Mouse (Mus musculus): ENCODE data around the gene Sarm1.
"Not testable (repeated sequence)": the region's sequence is repeated elsewhere in the genome, so short reads cannot be mapped to it uniquely, and the experiment has no call there.

The Sarm1 gene

GRCm38 (mm10) chr11:78497544-78498522, at the start of gene Sarm1:
Gene Sarm1, minus strand, starts transcription at chr11:78497754.
- peak; percentile 97 for DNase-seq (ENCODE audit: extremely low spot score)

- DNase-seq (ENCODE audit: extremely low spot score) = no peak
Observed at GRCm38 (mm10) chr11:78545181-78545580, 47.6 kb upstream of the Sarm1 start.

GRCm38 (mm10) chr11:78544449-78545111, 47.0 kb upstream of the Sarm1 start:
- DNase-seq (ENCODE audit: extremely low spot score) = no peak

GRCm38 (mm10) chr11:78540358-78540757, 42.8 kb upstream of the Sarm1 start:
- no peak for DNase-seq (ENCODE audit: extremely low spot score)

- no peak for DNase-seq (ENCODE audit: extremely low spot score)
Observed at GRCm38 (mm10) chr11:78536690-78537084, 39.1 kb upstream of the Sarm1 start.

GRCm38 (mm10) chr11:78536080-78536689, 38.6 kb upstream of the Sarm1 start, which contains the start of the genes Tnfaip1 and Ift20:
Gene Tnfaip1, minus strand, starts transcription at chr11:78536332.
Gene Ift20, plus strand, starts transcription at chr11:78536361.
- DNase-seq (ENCODE audit: extremely low spot score) = peak; percentile 96

GRCm38 (mm10) chr11:78535376-78536079, 38.0 kb upstream of the Sarm1 start:
- peak; percentile 48 for DNase-seq (ENCODE audit: extremely low spot score)

GRCm38 (mm10) chr11:78534516-78534915, 37.0 kb upstream of the Sarm1 start:
- no peak for DNase-seq (ENCODE audit: extremely low spot score)

GRCm38 (mm10) chr11:78531515-78531914, 34.0 kb upstream of the Sarm1 start:
- not testable (repeated sequence) for DNase-seq (ENCODE audit: extremely low spot score)

GRCm38 (mm10) chr11:78531046-78531445, 33.5 kb upstream of the Sarm1 start:
- no peak for DNase-seq (ENCODE audit: extremely low spot score)

GRCm38 (mm10) chr11:78530001-78530400, 32.4 kb upstream of the Sarm1 start:
- DNase-seq (ENCODE audit: extremely low spot score) = no peak

GRCm38 (mm10) chr11:78528714-78529113, 31.2 kb upstream of the Sarm1 start:
- no peak for DNase-seq (ENCODE audit: extremely low spot score)

GRCm38 (mm10) chr11:78524838-78525237, 27.3 kb upstream of the Sarm1 start:
- DNase-seq (ENCODE audit: extremely low spot score) = no peak

GRCm38 (mm10) chr11:78523241-78523955, 25.8 kb upstream of the Sarm1 start:
- no peak for DNase-seq (ENCODE audit: extremely low spot score)

- no peak for DNase-seq (ENCODE audit: extremely low spot score)
Observed at GRCm38 (mm10) chr11:78522481-78522997, 25.0 kb upstream of the Sarm1 start.

GRCm38 (mm10) chr11:78521880-78522279, 24.3 kb upstream of the Sarm1 start:
- DNase-seq (ENCODE audit: extremely low spot score) = no peak

- no peak for DNase-seq (ENCODE audit: extremely low spot score)
Observed at GRCm38 (mm10) chr11:78518931-78519330, 21.4 kb upstream of the Sarm1 start.

GRCm38 (mm10) chr11:78515549-78516325, 18.2 kb upstream of the Sarm1 start:
- DNase-seq (ENCODE audit: extremely low spot score) = no peak

- DNase-seq (ENCODE audit: extremely low spot score) = no peak
Observed at GRCm38 (mm10) chr11:78513106-78513790, 15.7 kb upstream of the Sarm1 start.
